Mouse (Mus musculus) kidney, postnatal 25 days (tissue): ENCODE measurements at regions not wholly inside any gene's neighbourhood (a gene's known extent, or its start where the extent isn't known, plus 50 kb on each side); places are given as distances from the start of the nearest gene placed in this dataset.

Experiments
- DNase-seq, 2 experiments: peaks; one replicate each; pipeline ENCODE4 v3.0.0; 2021; ENCODE audit warnings: mixed read lengths in 2 of 2

DNA sequence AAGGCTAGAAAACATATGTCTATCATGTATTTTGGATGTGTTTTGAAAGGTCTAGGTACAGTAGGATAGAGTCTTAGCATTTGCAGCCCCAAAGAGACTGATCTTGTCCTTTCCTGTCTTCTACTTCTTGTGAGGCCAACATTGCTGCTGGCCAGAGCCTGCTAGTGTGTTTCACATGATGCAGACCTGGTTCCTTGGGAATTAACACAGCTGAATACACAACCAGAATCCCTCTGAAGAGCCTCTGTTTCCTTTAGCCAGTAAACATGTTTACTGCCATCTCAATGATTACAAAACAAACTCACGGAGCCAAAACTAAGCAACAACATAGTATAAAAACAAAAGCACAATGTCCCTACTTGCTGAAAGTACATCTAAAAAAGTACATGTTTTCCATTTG lies 598.9 kb downstream of the 9430069I07Rik start:
- no peak for DNase-seq
